Mouse (Mus musculus) MEL (cell line): ENCODE results near the gene Gltp.

Experiments
- CHD2 ChIP-seq: IDR thresholded peaks from 2 replicates; pipeline ENCODE4 v1.6.1; 2011; ENCODE audit warnings: low read length, improper control_type of control experiment
- CTCF ChIP-seq, 3 experiments: IDR thresholded peaks in 2 of 3; conservative IDR thresholded peaks in 1 of 3; 2 replicates each; pipeline ENCODE4 v1.5.1; 2011 to 2012; ENCODE audit warnings: low read length in 3 of 3, low read depth in 2 of 3, mild to moderate bottlenecking in 2 of 3, improper control_type of control experiment in 1 of 3, inconsistent platforms in 1 of 3, mixed read lengths in 1 of 3, moderate library complexity in 1 of 3; ENCODE audit not compliant: control insufficient read depth in 1 of 3, insufficient read depth in 1 of 3, poor library complexity in 1 of 3, severe bottlenecking in 1 of 3
- HCFC1 ChIP-seq: IDR thresholded peaks from 2 replicates; pipeline ENCODE4 v1.6.1; 2012; ENCODE audit warnings: low read depth, mild to moderate bottlenecking, inconsistent platforms, low read length, improper control_type of control experiment, moderate library complexity
- MYB ChIP-seq: IDR thresholded peaks from 2 replicates; pipeline ENCODE4 v1.6.1; 2011; ENCODE audit warnings: mild to moderate bottlenecking, low read depth, low read length, improper control_type of control experiment
- NELFE ChIP-seq: IDR thresholded peaks from 2 replicates; pipeline ENCODE4 v1.6.1; 2011; ENCODE audit warnings: low read depth, low read length, improper control_type of control experiment
- NRF1 ChIP-seq: IDR thresholded peaks from 2 replicates; pipeline ENCODE4 v1.6.1; 2014; ENCODE audit warnings: low read depth, mild to moderate bottlenecking, inconsistent platforms, low read length, improper control_type of control experiment, moderate library complexity; ENCODE audit not compliant: poor library complexity, insufficient read depth, severe bottlenecking
- POLR2A ChIP-seq, 2 experiments: IDR thresholded peaks; 2 replicates each; pipeline ENCODE4 v1.6.1; 2011 to 2012; ENCODE audit warnings: low read length in 2 of 2, mild to moderate bottlenecking in 2 of 2, control low read depth in 1 of 2, improper control_type of control experiment in 1 of 2, low read depth in 1 of 2, moderate library complexity in 1 of 2; ENCODE audit not compliant: control insufficient read depth in 1 of 2, insufficient read depth in 1 of 2, poor library complexity in 1 of 2
- POLR2AphosphoS5 ChIP-seq: IDR thresholded peaks from 2 replicates; pipeline ENCODE4 v1.6.1; 2012; ENCODE audit warnings: low read depth, borderline replicate concordance, mild to moderate bottlenecking, inconsistent platforms, low read length, moderate library complexity, mixed read lengths
- RCOR1 ChIP-seq: IDR thresholded peaks from 2 replicates; pipeline ENCODE4 v1.6.1; 2012; ENCODE audit warnings: low read depth, mild to moderate bottlenecking, inconsistent platforms, low read length, improper control_type of control experiment
- SMC3 ChIP-seq: IDR thresholded peaks from 2 replicates; pipeline ENCODE4 v1.6.1; 2011; ENCODE audit warnings: low read depth, low read length, improper control_type of control experiment
- TBP ChIP-seq: IDR thresholded peaks from 2 replicates; pipeline ENCODE4 v1.8.0; 2011; ENCODE audit warnings: low read depth, low read length, improper control_type of control experiment
- UBTF ChIP-seq: IDR thresholded peaks from 2 replicates; pipeline ENCODE4 v1.6.1; 2012; ENCODE audit warnings: low read depth, mild to moderate bottlenecking, inconsistent platforms, low read length, improper control_type of control experiment, moderate library complexity, borderline replicate concordance; ENCODE audit not compliant: insufficient read depth
- USF2 ChIP-seq, 2 experiments: IDR thresholded peaks; 2 replicates each; pipeline ENCODE4 v1.6.1; 2011 to 2012; ENCODE audit warnings: improper control_type of control experiment in 2 of 2, low read length in 2 of 2, borderline replicate concordance in 1 of 2, inconsistent platforms in 1 of 2, low read depth in 1 of 2, mild to moderate bottlenecking in 1 of 2; ENCODE audit not compliant: insufficient read depth in 1 of 2
- ZMIZ1 ChIP-seq: IDR thresholded peaks from 2 replicates; pipeline ENCODE4 v1.6.1; 2012; ENCODE audit warnings: low read depth, mild to moderate bottlenecking, inconsistent platforms, low read length, improper control_type of control experiment, moderate library complexity

DNA sequence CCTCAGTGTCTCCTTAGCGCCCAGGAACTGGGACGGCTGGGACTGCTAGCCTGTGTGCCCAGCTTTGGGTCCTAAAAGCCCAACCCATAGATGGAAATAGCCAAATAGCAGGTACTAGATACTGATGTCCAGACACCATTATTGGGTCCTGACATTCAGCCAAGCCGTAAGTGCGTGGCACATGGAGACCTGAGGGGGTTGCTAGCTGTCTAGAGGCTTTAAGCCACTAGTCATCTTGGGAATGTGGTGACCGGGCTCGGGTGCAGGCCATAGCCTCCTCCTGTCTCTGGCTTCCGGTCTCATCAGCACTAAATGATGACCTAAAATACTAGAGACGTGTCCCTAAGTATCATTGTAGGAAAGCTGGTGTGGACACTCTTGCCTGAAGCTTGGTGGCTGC, 27.2 kb upstream of the Gltp start:
- TF ChIP-seq RCOR1, result no peak
- no peak for TF ChIP-seq CTCF (IDR thresholded peaks at IDR 0.05 in 2 of 3, conservative IDR thresholded peaks at IDR 0.05 in 1 of 3; ENCODE audit: control insufficient read depth in 1 of 3, insufficient read depth in 1 of 3, low read depth in 2 of 3, low read length in 3 of 3, poor library complexity in 1 of 3, severe bottlenecking in 1 of 3)
- TF ChIP-seq MYB, result no peak
- TF ChIP-seq HCFC1, result no peak
- TF ChIP-seq POLR2A (IDR thresholded peaks at IDR 0.05; ENCODE audit: control insufficient read depth in 1 of 2, insufficient read depth in 1 of 2, low read depth in 1 of 2, low read length in 2 of 2, poor library complexity in 1 of 2), result no peak
- TF ChIP-seq ZMIZ1, result no peak
- TF ChIP-seq CHD2, result no peak
- no peak for TF ChIP-seq USF2 (IDR thresholded peaks at IDR 0.05; ENCODE audit: borderline replicate concordance in 1 of 2, insufficient read depth in 1 of 2, low read depth in 1 of 2, low read length in 2 of 2)
- TF ChIP-seq SMC3, result no peak
- no peak for TF ChIP-seq NRF1
- TF ChIP-seq POLR2AphosphoS5, result no peak
- no peak for TF ChIP-seq TBP
- no peak for TF ChIP-seq NELFE
- TF ChIP-seq UBTF, result no peak
